Mouse (Mus musculus) bone marrow, adult 2 months (tissue): Measurements from ENCODE around the gene Cdk16.

Experiments
- CTCF ChIP-seq: fragments of 200-500 bp; IDR thresholded peaks from 2 replicates; pipeline ENCODE4 v1.5.1; 2011; ENCODE audit warnings: low read length, control low read depth; ENCODE audit not compliant: control insufficient read depth, insufficient read depth
- POLR2A ChIP-seq: fragments of 200-500 bp; IDR thresholded peaks from 2 replicates; pipeline ENCODE4 v1.6.1; 2011; ENCODE audit warnings: low read depth, mild to moderate bottlenecking, control low read depth, low read length, borderline replicate concordance; ENCODE audit not compliant: control insufficient read depth

GRCm38 (mm10) chrX:20644780-20645179, 43.0 kb upstream of the Cdk16 start:
- no peak for TF ChIP-seq POLR2A
- TF ChIP-seq CTCF, result no peak
